Mouse (Mus musculus) intestine, embryonic 16.5 days (tissue): ENCODE results near the gene Kifc1. TPM values are rescaled to one million over a fixed set of nuclear protein-coding genes. Genes with fewer than 3 reads are reported as not detected.

Source experiments
- ATAC-seq: fragments of 200-750 bp; cut with Nextera tagmentation; 2 replicates; pipeline ENCODE4 v1.8.0; 2017; ENCODE audit warnings: moderate TSS enrichment, moderate library complexity
- H3K27ac ChIP-seq: fragments of 300-500 bp; sonication (generic); 2 replicates; pipeline ENCODE4 v1.5.1; 2014; ENCODE audit warnings: mild to moderate bottlenecking, low read length
- H3K27me3 ChIP-seq: fragments of 300-500 bp; sonication (generic); replicated peaks from 2 replicates; pipeline ENCODE4 v1.6.1; 2014; ENCODE audit warnings: low read length, control low read depth, mixed read lengths; ENCODE audit not compliant: control insufficient read depth, insufficient read depth
- H3K36me3 ChIP-seq: fragments of 300-500 bp; sonication (generic); 2 replicates; pipeline ENCODE4 v1.6.1; 2014; ENCODE audit warnings: low read length, control low read depth; ENCODE audit not compliant: control insufficient read depth, insufficient read depth
- H3K4me1 ChIP-seq: fragments of 300-500 bp; sonication (generic); 2 replicates; pipeline ENCODE4 v1.6.1; 2014; ENCODE audit warnings: low read length, control low read depth, mixed read lengths; ENCODE audit not compliant: control insufficient read depth, insufficient read depth
- H3K4me2 ChIP-seq: fragments of 300-500 bp; sonication (generic); 2 replicates; pipeline ENCODE4 v1.6.1; 2014; ENCODE audit warnings: low read depth, low read length, control low read depth
- H3K4me3 ChIP-seq: fragments of 300-500 bp; sonication (generic); 2 replicates; pipeline ENCODE4 v1.5.1; 2014; ENCODE audit warnings: mild to moderate bottlenecking, low read length
- H3K9ac ChIP-seq: fragments of 300-500 bp; sonication (generic); 2 replicates; pipeline ENCODE4 v1.6.1; 2014; ENCODE audit warnings: low read depth, low read length
- H3K9me3 ChIP-seq: fragments of 300-500 bp; sonication (generic); 2 replicates; pipeline ENCODE4 v1.6.1; 2016; ENCODE audit warnings: low read length, control low read depth; ENCODE audit not compliant: control insufficient read depth
- WGBS: fragments of 180-500 bp; shearing (Covaris S2); extraction: QIAGEN DNeasy Blood & Tissue Kit; methylation state at CpG from one replicate; pipeline ENCODE4 v1.1.7; 2014; 5-methylcytosine and 5-hydroxymethylcytosine counted together
- microRNA-seq: library from miRNA; unstranded; fragments of <30 nt; microRNA quantifications from one replicate; pipeline ENCODE4, GENCODE M21; 2016
- polyA plus RNA-seq: library from polyadenylated mRNA; unstranded; fragments of >200 nt; fragmentation: Nextera tagmentation; extraction: Ambion mirVana; gene quantifications from 2 replicates; pipeline ENCODE4 v1.2.1, GENCODE M21; 2015

Gene Kifc1
- polyA plus RNA-seq, 1 experiment from 2014 or later = 7.0 TPM

- WGBS = 91% methylated on average over 10 of the region's 10 CpGs
- Histone ChIP-seq H3K4me1 (peaks cover 8% of the 10 kb centered on the region), H3K27me3 (no peaks in the 10 kb centered on the region), H3K4me2 (no peak overlapping the region), H3K4me3 (no peak overlapping the region), H3K9me3 (no peaks in the 10 kb centered on the region), H3K9ac (no peak overlapping the region), H3K27ac (no peak overlapping the region), H3K36me3 (peaks cover 7% of the 10 kb centered on the region; the same call in 1 of the 2 replicates)
- ATAC-seq = no peak
Observed at GRCm38 (mm10) chr17:33829561-33829960, 60.9 kb downstream of the Kifc1 start.

- Histone ChIP-seq H3K9ac (no peak overlapping the region; the same call in 1 of the 2 replicates), H3K27me3 (no peaks in the 10 kb centered on the region), H3K4me3 (no peak overlapping the region), H3K27ac (0 out of 2 replicates have a peak overlapping the region, but pooled peaks have one; percentile 3), H3K4me2 (no peak overlapping the region), H3K9me3 (no peaks in the 10 kb centered on the region), H3K36me3 (0 out of 2 replicates have a peak, but pooled peaks cover 3% of the 10 kb centered on the region), H3K4me1 (peaks cover 8% of the 10 kb centered on the region)
- peak; percentile 68 for ATAC-seq
- 49% methylated on average over 2 of the region's 2 CpGs for WGBS
Observed at GRCm38 (mm10) chr17:33828892-33829291, 61.6 kb downstream of the Kifc1 start.

- H3K36me3 ChIP-seq = peaks cover 11% of the 10 kb centered on the region; the same call in 1 of the 2 replicates
- no peak overlapping the region for H3K4me2 ChIP-seq
- H3K27me3 ChIP-seq = no peaks in the 10 kb centered on the region
- no peak for ATAC-seq
- H3K27ac ChIP-seq = no peak overlapping the region
- no peak overlapping the region for H3K9ac ChIP-seq
- 0% methylated on average over 3 of the region's 3 CpGs for WGBS
- H3K4me3 ChIP-seq = no peak overlapping the region
- no peaks in the 10 kb centered on the region for H3K9me3 ChIP-seq
- peaks cover 20% of the 10 kb centered on the region for H3K4me1 ChIP-seq
Observed at GRCm38 (mm10) chr17:33826850-33827249, 63.6 kb downstream of the Kifc1 start.

Small RNA genes lying within 50 kb of the gene (microRNA-seq; reads per million reads assigned to microRNA genes)
- gene Gm27740 = not detected

Other genes with a start within 250 kb of the Kifc1 start
- gene Hnrnpm, start 203.8 kb downstream of the Kifc1 start, polyA plus RNA-seq = 271 and 290 TPM in 2 replicates
- 50.4 and 54.7 TPM in 2 replicates for gene March2, start 172.0 kb downstream of the Kifc1 start, polyA plus RNA-seq
- 193 and 220 TPM in 2 replicates for gene Rab11b, start 130.1 kb downstream of the Kifc1 start, polyA plus RNA-seq
- 22.4 and 24.5 TPM in 2 replicates for gene Angptl4, start 108.8 kb downstream of the Kifc1 start, polyA plus RNA-seq
- 22.7 and 23.5 TPM in 2 replicates for gene Kank3, start 80.1 kb downstream of the Kifc1 start, polyA plus RNA-seq
- 838 and 894 TPM in 2 replicates for gene Rps28, start 66.1 kb downstream of the Kifc1 start, polyA plus RNA-seq
- gene Ndufa7, start 66.1 kb downstream of the Kifc1 start, polyA plus RNA-seq = 533 and 550 TPM in 2 replicates
- 47.6 and 53.8 TPM in 2 replicates for gene Cd320, start 47.6 kb downstream of the Kifc1 start, polyA plus RNA-seq
- gene Gm7029, start 16.8 kb downstream of the Kifc1 start, polyA plus RNA-seq = not detected in 2 replicates
- 0.40 TPM in 1 of 2 replicates, not detected in the other for gene Platr17, start 14.5 kb upstream of the Kifc1 start, polyA plus RNA-seq
- 37.6 and 41.6 TPM in 2 replicates for gene Daxx, start 18.8 kb upstream of the Kifc1 start, polyA plus RNA-seq
- 44.5 and 45.8 TPM in 2 replicates for gene Tapbp, start 25.2 kb upstream of the Kifc1 start, polyA plus RNA-seq
- 12.9 and 15.0 TPM in 2 replicates for gene Zbtb22, start 25.2 kb upstream of the Kifc1 start, polyA plus RNA-seq
- gene Rgl2, start 38.9 kb upstream of the Kifc1 start, polyA plus RNA-seq = 24.4 and 25.9 TPM in 2 replicates
- gene Pfdn6, start 49.7 kb upstream of the Kifc1 start, polyA plus RNA-seq = 150 and 167 TPM in 2 replicates
- gene Wdr46, start 50.0 kb upstream of the Kifc1 start, polyA plus RNA-seq = 24.3 and 26.1 TPM in 2 replicates
- 12.6 and 15.5 TPM in 2 replicates for gene B3galt4, start 60.8 kb upstream of the Kifc1 start, polyA plus RNA-seq
- 46.3 and 48.1 TPM in 2 replicates for gene Vps52, start 65.2 kb upstream of the Kifc1 start, polyA plus RNA-seq
- 1,753 and 1,902 TPM in 2 replicates for gene Rps18, start 65.3 kb upstream of the Kifc1 start, polyA plus RNA-seq
- 307 and 325 TPM in 2 replicates for gene H2-K1, start 109.7 kb upstream of the Kifc1 start, polyA plus RNA-seq
- 9.3 and 12.1 TPM in 2 replicates for gene Ring1, start 134.0 kb upstream of the Kifc1 start, polyA plus RNA-seq
- gene H2-Ke6, start 137.4 kb upstream of the Kifc1 start, polyA plus RNA-seq = 66.0 and 66.7 TPM in 2 replicates
- gene Slc39a7, start 141.0 kb upstream of the Kifc1 start, polyA plus RNA-seq = 171 and 176 TPM in 2 replicates
- 37.6 and 38.4 TPM in 2 replicates for gene Rxrb, start 141.2 kb upstream of the Kifc1 start, polyA plus RNA-seq
- gene Col11a2, start 148.8 kb upstream of the Kifc1 start, polyA plus RNA-seq = 0.20 and 0.45 TPM in 2 replicates
- gene H2-Oa, start 201.7 kb upstream of the Kifc1 start, polyA plus RNA-seq = 0.62 and 0.95 TPM in 2 replicates
- gene H2-DMa, start 228.9 kb upstream of the Kifc1 start, polyA plus RNA-seq = 13.4 and 15.3 TPM in 2 replicates
- gene Brd2, start 232.0 kb upstream of the Kifc1 start, polyA plus RNA-seq = 72.3 and 73.0 TPM in 2 replicates